ENCODE assay signal across 24 mouse cellular contexts in the genomic region with DNA sequence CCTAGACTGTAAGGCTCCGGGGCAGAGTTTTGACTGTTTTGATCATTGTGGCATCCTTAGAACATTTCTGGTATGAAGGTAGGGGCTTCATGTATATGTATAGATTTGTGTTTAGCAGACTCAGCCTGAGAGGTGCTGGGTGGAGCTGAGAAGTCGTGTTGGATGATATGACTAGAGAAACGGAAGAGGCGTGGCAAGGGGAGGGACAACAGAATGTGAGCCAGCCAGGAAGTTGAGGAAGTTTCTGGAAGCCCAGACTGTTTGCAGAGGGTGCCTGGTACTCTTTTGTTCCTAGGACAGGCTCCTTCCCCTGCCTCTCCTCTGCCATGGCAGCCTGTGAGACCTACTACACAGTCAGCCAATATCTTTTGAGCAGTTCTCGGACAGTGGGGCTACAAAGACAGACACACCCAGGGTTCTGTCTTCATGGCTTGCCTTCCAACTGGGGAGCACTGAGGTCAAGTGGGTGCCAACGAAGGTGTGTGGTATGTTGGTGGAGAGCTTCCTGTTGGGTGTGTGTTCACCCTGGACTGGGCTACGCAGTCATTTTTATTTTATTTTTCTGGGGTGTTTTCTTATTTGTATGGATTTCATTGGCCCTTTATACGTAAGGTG.
DNase-seq lines count a peak whose midpoint lies in the region; ATAC-seq and TF ChIP-seq lines count a peak whose summit lies in the region.
"Had no signal": no experiment of that assay in that cellular context is flagged by ENCODE, and none has a peak within 500 bp of the region (broad histone marks: within the 10 kb centered on the region; RNA-seq: fewer than 3 reads in every experiment).

No protein-coding gene starts in this region.

- H3K9me3 ChIP-seq in lung, postnatal 0 days (ENCODE audit: low read length) = no peaks in the 10 kb centered on the region
- H3K9me3 ChIP-seq in hindbrain, embryonic 13.5 days = no peaks in the 10 kb centered on the region
- H3K9me3 ChIP-seq: G1E; heart, embryonic 15.5 days; hindbrain, embryonic 10.5 days; limb, embryonic 12.5 days; liver, embryonic 15.5 days; lung, embryonic 15.5 days had no signal

- H3K27ac ChIP-seq in lung, postnatal 0 days (ENCODE audit: low read length) = no peak overlapping the region
- H3K27ac ChIP-seq in hindbrain, embryonic 13.5 days = no peak overlapping the region
- H3K27ac ChIP-seq: gastrocnemius, adult 2 months; heart, embryonic 15.5 days; hindbrain, embryonic 10.5 days; limb, embryonic 12.5 days; liver, embryonic 15.5 days; lung, embryonic 15.5 days had no signal

- no peak for TF ChIP-seq POLR2A in lung, adult 2 months (IDR thresholded peaks at IDR 0.05; ENCODE audit: borderline replicate concordance, extremely low read depth, low read depth, low read length)

- peak; percentile 32 for DNase-seq in lung, postnatal 0 days (ENCODE audit: low spot score)
- DNase-seq in lung, adult 2 months = no peak
- DNase-seq in NIH3T3 (ENCODE audit: low read depth) = peak; percentile 15
- DNase-seq in right cerebral cortex, postnatal 4 days = no peak
- DNase-seq: cerebellum, adult 8-10 months; cerebellum, postnatal 25 days; gastrocnemius, adult 2 months; gastrocnemius, postnatal 36 days; kidney, adult 9 months; kidney, postnatal 14 days; lung, postnatal 36 days; midbrain, embryonic 14.5 days had no signal

- ATAC-seq in lung, postnatal 0 days = peak; percentile 70
- ATAC-seq in hematopoietic stem cell, adult 5-6 weeks (replicated peaks in 1 of 2; ENCODE audit: insufficient read depth in 1 of 2, low FRiP score in 2 of 2, low TSS enrichment in 1 of 2, low read depth in 1 of 2, poor library complexity in 2 of 2, severe bottlenecking in 2 of 2) = peak; percentile 19 to 63
- no peak for ATAC-seq in hindbrain, embryonic 13.5 days (ENCODE audit: low FRiP score)
- ATAC-seq: forebrain, embryonic 14.5 days; hindbrain, embryonic 16.5 days; intestine, postnatal 0 days had no signal

- no peak overlapping the region for H3K4me3 ChIP-seq in lung, postnatal 0 days (ENCODE audit: low read depth, low read length)
- H3K4me3 ChIP-seq in lung, adult 2 months (replicated peaks; ENCODE audit: extremely low read depth, low read depth, low read length) = no peak overlapping the region
- no peak overlapping the region for H3K4me3 ChIP-seq in hindbrain, embryonic 13.5 days
- H3K4me3 ChIP-seq: gastrocnemius, adult 2 months; heart, embryonic 15.5 days; hindbrain, embryonic 10.5 days; limb, embryonic 12.5 days; liver, embryonic 15.5 days; lung, embryonic 15.5 days; megakaryocyte, embryonic 14.5 days had no signal

- H3K4me2 ChIP-seq in lung, postnatal 0 days (replicated peaks; ENCODE audit: low read depth, low read length) = no peak overlapping the region
- no peak overlapping the region for H3K4me2 ChIP-seq in hindbrain, embryonic 13.5 days
- H3K4me2 ChIP-seq: heart, embryonic 15.5 days; limb, embryonic 12.5 days; liver, embryonic 15.5 days; lung, embryonic 15.5 days had no signal

- no peak overlapping the region for H3K9ac ChIP-seq in lung, postnatal 0 days (replicated peaks; ENCODE audit: low read depth)
- no peak overlapping the region for H3K9ac ChIP-seq in hindbrain, embryonic 13.5 days
- H3K9ac ChIP-seq: heart, embryonic 15.5 days; limb, embryonic 12.5 days; liver, embryonic 15.5 days; lung, embryonic 15.5 days had no signal

- no peaks in the 10 kb centered on the region for H3K36me3 ChIP-seq in lung, postnatal 0 days (ENCODE audit: insufficient read depth, low read length)
- no peaks in the 10 kb centered on the region for H3K36me3 ChIP-seq in hindbrain, embryonic 13.5 days
- H3K36me3 ChIP-seq: G1E; heart, embryonic 15.5 days; hindbrain, embryonic 10.5 days; limb, embryonic 12.5 days; liver, embryonic 15.5 days; lung, embryonic 15.5 days had no signal

- no peaks in the 10 kb centered on the region for H3K4me1 ChIP-seq in lung, postnatal 0 days (ENCODE audit: insufficient read depth, low read depth, low read length)
- no peaks in the 10 kb centered on the region for H3K4me1 ChIP-seq in lung, adult 2 months (ENCODE audit: control insufficient read depth, insufficient read depth, low read length)
- peaks cover 32% of the 10 kb centered on the region for H3K4me1 ChIP-seq in hindbrain, embryonic 13.5 days (replicated peaks)
- H3K4me1 ChIP-seq: heart, embryonic 15.5 days; liver, embryonic 15.5 days had no signal

- H3K27me3 ChIP-seq in lung, postnatal 0 days (replicated peaks; ENCODE audit: insufficient read depth, low read length) = no peaks in the 10 kb centered on the region
- 0 out of 2 replicates have a peak, but pooled peaks cover 4% of the 10 kb centered on the region for H3K27me3 ChIP-seq in hindbrain, embryonic 13.5 days
- H3K27me3 ChIP-seq: limb, embryonic 12.5 days; liver, embryonic 15.5 days; lung, embryonic 15.5 days had no signal

- 54% methylated on average over 8 of the region's 8 CpGs for WGBS in lung, postnatal 0 days
- 58% methylated on average over 8 of the region's 8 CpGs for WGBS in lung, adult 2 months
- 89% methylated on average over 8 of the region's 8 CpGs for WGBS in hindbrain, embryonic 13.5 days

- no peak for TF ChIP-seq CTCF in lung, postnatal 0 days (IDR thresholded peaks at IDR 0.05)
- TF ChIP-seq CTCF in lung, adult 2 months (IDR thresholded peaks at IDR 0.05; ENCODE audit: insufficient read depth, low read length) = no peak

- no peak for TF ChIP-seq EP300 in lung, postnatal 0 days (IDR thresholded peaks at IDR 0.05)

Comparison
In these comparisons a context has a peak if more than half of its experiments do, and no peak if none do; other contexts are left out.
1. DNase-seq: peak in lung, postnatal 0 days (single experiment) and NIH3T3 (single experiment); none in lung, adult 2 months (single experiment) and right cerebral cortex, postnatal 4 days (single experiment).